Mouse (Mus musculus): Measurements from ENCODE around the gene Med29. TPM values are rescaled to one million over a fixed set of nuclear protein-coding genes. Genes with fewer than 3 reads are reported as not detected.
A peak's percentile ranks its signal among the peaks of the same experiment; 100 is the strongest.

The Med29 gene
- polyA plus RNA-seq, 1 experiment from 2014 or later = 50.0 TPM

GRCm38 (mm10) chr7:28381017-28381790 lies 11.3 kb downstream of the Med29 start:
- Histone ChIP-seq H3K4me3 (replicated peaks) (0 out of 2 replicates have a peak overlapping the region, but pooled peaks have one; percentile 16), H3K4me1 (peaks cover 55% of the 10 kb centered on the region), H3K4me2 (peak overlapping the region; percentile 49), H3K9ac (replicated peaks) (0 out of 2 replicates have a peak overlapping the region, but pooled peaks have one; percentile 8), H3K36me3 (peaks cover 6% of the 10 kb centered on the region), H3K27me3 (replicated peaks) (no peaks in the 10 kb centered on the region), H3K9me3 (replicated peaks) (no peaks in the 10 kb centered on the region), H3K27ac (replicated peaks) (peak overlapping the region; percentile 77)
- 17% methylated on average over 29 of the region's 30 CpGs for WGBS
- ATAC-seq (ENCODE audit: low FRiP score) = no peak

GRCm38 (mm10) chr7:28380237-28381016 lies 12.1 kb downstream of the Med29 start, which contains the start of gene Zfp36:
TSS of gene Zfp36 (minus strand) at chr7:28380253.
- peaks cover 63% of the 10 kb centered on the region for H3K4me1 ChIP-seq

GRCm38 (mm10) chr7:28378769-28379651 lies 13.5 kb downstream of the Med29 start:
- peak overlapping the region; percentile 70 for H3K9ac ChIP-seq (replicated peaks)
- peak overlapping the region; percentile 79 for H3K27ac ChIP-seq (replicated peaks)
- H3K4me2 ChIP-seq = peak overlapping the region; percentile 79
- no peaks in the 10 kb centered on the region for H3K27me3 ChIP-seq (replicated peaks)
- 1% methylated on average over 53 of the region's 53 CpGs for WGBS
- peak; percentile 45 for ATAC-seq (ENCODE audit: low FRiP score)
- peak overlapping the region; percentile 56 for H3K4me3 ChIP-seq (replicated peaks)
- H3K4me1 ChIP-seq = peaks cover 68% of the 10 kb centered on the region
- no peaks in the 10 kb centered on the region for H3K9me3 ChIP-seq (replicated peaks)
- H3K36me3 ChIP-seq = no peaks in the 10 kb centered on the region

More at GRCm38 (mm10) chr7:28380237-28381016, 12.1 kb downstream of the Med29 start, which contains the start of gene Zfp36:
- Histone ChIP-seq H3K9me3 (replicated peaks) (no peaks in the 10 kb centered on the region), H3K36me3 (peaks cover 2% of the 10 kb centered on the region), H3K27me3 (replicated peaks) (no peaks in the 10 kb centered on the region), H3K9ac (replicated peaks) (peak within 1 kb of the TSS; percentile 70), H3K4me3 (replicated peaks) (peak within 1 kb of the TSS; percentile 56), H3K4me2 (peak within 1 kb of the TSS; percentile 79), H3K27ac (replicated peaks) (peak within 1 kb of the TSS; percentile 79)
- ATAC-seq (ENCODE audit: low FRiP score) = no peak
- WGBS = 63% methylated on average over 17 of the region's 17 CpGs

GRCm38 (mm10) chr7:28378066-28378690 lies 14.3 kb downstream of the Med29 start:
- H3K27ac ChIP-seq (replicated peaks) = peak overlapping the region; percentile 79; the same call in 1 of the 2 replicates
- no peaks in the 10 kb centered on the region for H3K27me3 ChIP-seq (replicated peaks)
- H3K4me2 ChIP-seq = peak overlapping the region; percentile 79
- no peaks in the 10 kb centered on the region for H3K36me3 ChIP-seq
- ATAC-seq (ENCODE audit: low FRiP score) = no peak
- peak overlapping the region; percentile 70 for H3K9ac ChIP-seq (replicated peaks)
- H3K4me1 ChIP-seq = peaks cover 70% of the 10 kb centered on the region
- H3K9me3 ChIP-seq (replicated peaks) = no peaks in the 10 kb centered on the region
- WGBS = 48% methylated on average over 32 of the region's 32 CpGs
- peak overlapping the region; percentile 56 for H3K4me3 ChIP-seq (replicated peaks)

- peak overlapping the region; percentile 56 for H3K4me3 ChIP-seq (replicated peaks)
- ATAC-seq (ENCODE audit: low FRiP score) = no peak
- H3K27ac ChIP-seq (replicated peaks) = 0 out of 2 replicates have a peak overlapping the region, but pooled peaks have one; percentile 39
- peaks cover 63% of the 10 kb centered on the region for H3K4me1 ChIP-seq
- H3K4me2 ChIP-seq = peak overlapping the region; percentile 79
- no peaks in the 10 kb centered on the region for H3K36me3 ChIP-seq
- 72% methylated on average over 18 of the region's 18 CpGs for whole genome bisulfite sequencing
- H3K27me3 ChIP-seq (replicated peaks) = no peaks in the 10 kb centered on the region
- H3K9me3 ChIP-seq (replicated peaks) = no peaks in the 10 kb centered on the region
- H3K9ac ChIP-seq (replicated peaks) = peak overlapping the region; percentile 70
These were observed 15.1 kb downstream of the Med29 start for GRCm38 (mm10) chr7:28377190-28378065.

GRCm38 (mm10) chr7:28376011-28376771 lies 16.3 kb downstream of the Med29 start:
- Histone ChIP-seq H3K4me1 (peaks cover 59% of the 10 kb centered on the region), H3K36me3 (no peaks in the 10 kb centered on the region), H3K9ac (replicated peaks) (peak overlapping the region; percentile 51), H3K4me2 (peak overlapping the region; percentile 79), H3K9me3 (replicated peaks) (no peaks in the 10 kb centered on the region), H3K27me3 (replicated peaks) (no peaks in the 10 kb centered on the region), H3K4me3 (replicated peaks) (peak overlapping the region; percentile 46), H3K27ac (replicated peaks) (peak overlapping the region; percentile 86)
- 5% methylated on average over 30 of the region's 30 CpGs for WGBS
- no peak for ATAC-seq (ENCODE audit: low FRiP score)

GRCm38 (mm10) chr7:28375176-28375921 lies 17.2 kb downstream of the Med29 start:
- no peaks in the 10 kb centered on the region for H3K27me3 ChIP-seq (replicated peaks)
- H3K4me3 ChIP-seq (replicated peaks) = peak overlapping the region; percentile 46
- H3K27ac ChIP-seq (replicated peaks) = peak overlapping the region; percentile 86
- peak overlapping the region; percentile 79 for H3K4me2 ChIP-seq
- H3K4me1 ChIP-seq = peaks cover 63% of the 10 kb centered on the region
- 1% methylated on average over 32 of the region's 36 CpGs for WGBS
- H3K9ac ChIP-seq (replicated peaks) = peak overlapping the region; percentile 51
- ATAC-seq (ENCODE audit: low FRiP score) = peak; percentile 2
- no peaks in the 10 kb centered on the region for H3K36me3 ChIP-seq
- H3K9me3 ChIP-seq (replicated peaks) = no peaks in the 10 kb centered on the region

- Histone ChIP-seq H3K27ac (replicated peaks) (peak overlapping the region; percentile 86), H3K4me2 (peak overlapping the region; percentile 79; the same call in 1 of the 2 replicates), H3K27me3 (replicated peaks) (no peaks in the 10 kb centered on the region), H3K4me3 (replicated peaks) (no peak overlapping the region), H3K9me3 (replicated peaks) (no peaks in the 10 kb centered on the region), H3K4me1 (peaks cover 69% of the 10 kb centered on the region), H3K36me3 (no peaks in the 10 kb centered on the region), H3K9ac (replicated peaks) (no peak overlapping the region)
- WGBS = 81% methylated on average over 10 of the region's 10 CpGs
- no peak for ATAC-seq (ENCODE audit: low FRiP score)
These were observed 17.9 kb downstream of the Med29 start for GRCm38 (mm10) chr7:28374647-28375046.

- H3K4me3 ChIP-seq (replicated peaks) = no peak overlapping the region
- WGBS = 86% methylated on average over 7 of the region's 7 CpGs
- no peak overlapping the region for H3K9ac ChIP-seq (replicated peaks)
- H3K4me1 ChIP-seq = peaks cover 66% of the 10 kb centered on the region
- H3K9me3 ChIP-seq (replicated peaks) = no peaks in the 10 kb centered on the region
- H3K27me3 ChIP-seq (replicated peaks) = no peaks in the 10 kb centered on the region
- no peak for ATAC-seq (ENCODE audit: low FRiP score)
- no peak overlapping the region for H3K4me2 ChIP-seq
- H3K36me3 ChIP-seq = no peaks in the 10 kb centered on the region
- H3K27ac ChIP-seq (replicated peaks) = peak overlapping the region; percentile 93
These were observed 18.5 kb downstream of the Med29 start for GRCm38 (mm10) chr7:28373891-28374495.

Measured in neural tube, embryonic 15.5 days (tissue).